Mouse (Mus musculus): ENCODE data around the gene Hlx. TPM values are rescaled to one million over a fixed set of nuclear protein-coding genes. Genes with fewer than 3 reads are reported as not detected.

Gene Hlx
- total RNA-seq (2021) = 1 to 10 TPM; 1.2 to 1.4 TPM

GRCm38 (mm10) chr1:184732556-184733049 is at the start of gene Hlx:
Gene Hlx (minus strand): TSS chr1:184732619.
- intact Hi-C loops (cut with DNase I) = loop anchor here (10.0 kb wide), 1 partner anchor 288 kb away; no protein-coding TSS in a partner anchor
- DNase-seq = peak; percentile 71

- intact Hi-C loops (cut with DNase I) = no loop called here
- DNase-seq = no peak
Measured at GRCm38 (mm10) chr1:184782161-184782513, 49.7 kb upstream of the Hlx start.

GRCm38 (mm10) chr1:184781286-184782160 is 49.1 kb upstream of the Hlx start:
- intact Hi-C loops (cut with DNase I) = no loop called here
- no peak for DNase-seq

GRCm38 (mm10) chr1:184778157-184778556 is 45.7 kb upstream of the Hlx start:
- DNase-seq = no peak
- intact Hi-C loops (cut with DNase I) = no loop called here

- no peak for DNase-seq
- intact Hi-C loops (cut with DNase I) = no loop called here
Measured at GRCm38 (mm10) chr1:184777061-184777795, 44.8 kb upstream of the Hlx start.

- intact Hi-C loops (cut with DNase I) = no loop called here
- DNase-seq = no peak
Measured at GRCm38 (mm10) chr1:184775289-184775688, 42.9 kb upstream of the Hlx start.

- intact Hi-C loops (cut with DNase I) = no loop called here
- DNase-seq = no peak
Measured at GRCm38 (mm10) chr1:184771891-184772249, 39.5 kb upstream of the Hlx start.

- peak; percentile 78 for DNase-seq
- intact Hi-C loops (cut with DNase I) = no loop called here
Measured at GRCm38 (mm10) chr1:184771202-184771890, 38.9 kb upstream of the Hlx start.

- no peak for DNase-seq
- intact Hi-C loops (cut with DNase I) = no loop called here
Measured at GRCm38 (mm10) chr1:184763866-184764265, 31.4 kb upstream of the Hlx start.

GRCm38 (mm10) chr1:184762941-184763340 is 30.5 kb upstream of the Hlx start:
- intact Hi-C loops (cut with DNase I) = no loop called here
- no peak for DNase-seq

- intact Hi-C loops (cut with DNase I) = no loop called here
- DNase-seq = no peak
Measured at GRCm38 (mm10) chr1:184761988-184762387, 29.6 kb upstream of the Hlx start.

- intact Hi-C loops (cut with DNase I) = no loop called here
Measured at GRCm38 (mm10) chr1:184752671-184753070, 20.3 kb upstream of the Hlx start.

GRCm38 (mm10) chr1:184750114-184750664 is 17.8 kb upstream of the Hlx start:
- no peak for DNase-seq
- intact Hi-C loops (cut with DNase I) = no loop called here

More at GRCm38 (mm10) chr1:184752671-184753070, 20.3 kb upstream of the Hlx start:
- DNase-seq = no peak

GRCm38 (mm10) chr1:184748692-184749152 is 16.3 kb upstream of the Hlx start:
- no peak for DNase-seq
- intact Hi-C loops (cut with DNase I) = no loop called here

GRCm38 (mm10) chr1:184737876-184738479 is 5.6 kb upstream of the Hlx start:
- DNase-seq = peak; percentile 60
- intact Hi-C loops (cut with DNase I) = loop anchor here (5.0 to 10.0 kb wide), 2 partner anchors 293 to 471 kb away; no protein-coding TSS in a partner anchor

- intact Hi-C loops (cut with DNase I) = loop anchor here (5.0 to 10.0 kb wide), 2 partner anchors 292 to 470 kb away; no protein-coding TSS in a partner anchor
Measured at GRCm38 (mm10) chr1:184737228-184737627, 4.8 kb upstream of the Hlx start.

GRCm38 (mm10) chr1:184736260-184736659 is 3.8 kb upstream of the Hlx start:
- no peak for DNase-seq
- intact Hi-C loops (cut with DNase I) = loop anchor here (5.0 to 10.0 kb wide), 2 partner anchors 291 to 469 kb away; no protein-coding TSS in a partner anchor

More at GRCm38 (mm10) chr1:184737228-184737627, 4.8 kb upstream of the Hlx start:
- no peak for DNase-seq

- no peak for DNase-seq
- intact Hi-C loops (cut with DNase I) = loop anchor here (5.0 to 10.0 kb wide), 2 partner anchors 290 to 468 kb away; no protein-coding TSS in a partner anchor
Measured at GRCm38 (mm10) chr1:184734991-184735920, 2.8 kb upstream of the Hlx start.
